Mouse (Mus musculus) olfactory bulb, adult 2 months (tissue): ENCODE measurements around the gene Sox6.

ENCODE experiments used
- CTCF ChIP-seq: fragments of 200-500 bp; IDR thresholded peaks from 2 replicates; pipeline ENCODE4 v1.5.1; 2012; ENCODE audit warnings: low read depth, mild to moderate bottlenecking, low read length, moderate library complexity; ENCODE audit not compliant: insufficient read depth
- POLR2A ChIP-seq: fragments of 200-500 bp; IDR thresholded peaks from 2 replicates; pipeline ENCODE4 v1.6.1; 2012; ENCODE audit warnings: mild to moderate bottlenecking, low read depth, low read length, moderate library complexity; ENCODE audit not compliant: insufficient read depth

- TF ChIP-seq CTCF (no peak), POLR2A (no peak)
Measured at GRCm38 (mm10) chr7:116033371-116034241, 5.0 kb downstream of the Sox6 start.
